Mouse (Mus musculus): ENCODE measurements around the gene Umps. TPM values are rescaled to one million over a fixed set of nuclear protein-coding genes. Genes with fewer than 3 reads are reported as not detected.

Gene Umps
- polyA plus RNA-seq, 1 experiment from 2014 or later, result 68.0 TPM

GRCm38 (mm10) chr16:33939133-33939531 lies 27.7 kb downstream of the Umps start:
- ATAC-seq, result no peak
- WGBS (ENCODE audit: insufficient replicate concordance), result 62% methylated on average over 2 of the region's 2 CpGs
- Histone ChIP-seq H3K27me3 (replicated peaks) (peaks cover 2% of the 10 kb centered on the region; the same call in 1 of the 2 replicates), H3K4me3 (no peak overlapping the region), H3K27ac (no peak overlapping the region), H3K4me2 (no peak overlapping the region), H3K4me1 (peaks cover 43% of the 10 kb centered on the region), H3K9ac (no peak overlapping the region), H3K9me3 (replicated peaks) (no peaks in the 10 kb centered on the region), H3K36me3 (no peaks in the 10 kb centered on the region; the same call in 1 of the 2 replicates)

- Histone ChIP-seq H3K4me2 (no peak overlapping the region), H3K27me3 (replicated peaks) (peaks cover 2% of the 10 kb centered on the region; the same call in 1 of the 2 replicates), H3K27ac (no peak overlapping the region), H3K9ac (no peak overlapping the region), H3K4me3 (no peak overlapping the region), H3K4me1 (peaks cover 46% of the 10 kb centered on the region), H3K36me3 (no peaks in the 10 kb centered on the region; the same call in 1 of the 2 replicates), H3K9me3 (replicated peaks) (no peaks in the 10 kb centered on the region)
- 54% methylated on average over 12 of the region's 12 CpGs for WGBS (ENCODE audit: insufficient replicate concordance)
- ATAC-seq, result no peak
These were observed 28.3 kb downstream of the Umps start for GRCm38 (mm10) chr16:33938311-33939132.

- Histone ChIP-seq H3K36me3 (no peaks in the 10 kb centered on the region; the same call in 1 of the 2 replicates), H3K9me3 (replicated peaks) (no peaks in the 10 kb centered on the region), H3K27ac (no peak overlapping the region), H3K4me1 (peaks cover 45% of the 10 kb centered on the region), H3K4me3 (no peak overlapping the region), H3K27me3 (replicated peaks) (peaks cover 2% of the 10 kb centered on the region; the same call in 1 of the 2 replicates), H3K9ac (no peak overlapping the region), H3K4me2 (no peak overlapping the region)
- 41% methylated on average over 8 of the region's 8 CpGs for WGBS (ENCODE audit: insufficient replicate concordance)
- ATAC-seq, result no peak
These were observed 29.3 kb downstream of the Umps start for GRCm38 (mm10) chr16:33937567-33937966.

GRCm38 (mm10) chr16:33936885-33937284 lies 30.0 kb downstream of the Umps start:
- Histone ChIP-seq H3K36me3 (no peaks in the 10 kb centered on the region; the same call in 1 of the 2 replicates), H3K27ac (no peak overlapping the region), H3K4me3 (no peak overlapping the region), H3K9me3 (replicated peaks) (no peaks in the 10 kb centered on the region), H3K9ac (no peak overlapping the region), H3K27me3 (replicated peaks) (peaks cover 2% of the 10 kb centered on the region), H3K4me1 (peaks cover 43% of the 10 kb centered on the region), H3K4me2 (no peak overlapping the region)
- 55% methylated on average over 4 of the region's 4 CpGs for WGBS (ENCODE audit: insufficient replicate concordance)
- ATAC-seq, result no peak

GRCm38 (mm10) chr16:33935407-33935785 lies 31.4 kb downstream of the Umps start:
- Histone ChIP-seq H3K9ac (no peak overlapping the region), H3K4me3 (no peak overlapping the region), H3K4me1 (peaks cover 35% of the 10 kb centered on the region), H3K4me2 (no peak overlapping the region), H3K36me3 (no peaks in the 10 kb centered on the region), H3K9me3 (replicated peaks) (no peaks in the 10 kb centered on the region), H3K27me3 (replicated peaks) (peaks cover 2% of the 10 kb centered on the region; the same call in 1 of the 2 replicates), H3K27ac (no peak overlapping the region)
- WGBS (ENCODE audit: insufficient replicate concordance), result 85% methylated on average over 6 of the region's 6 CpGs
- ATAC-seq, result no peak

- H3K9me3 ChIP-seq (replicated peaks), result no peaks in the 10 kb centered on the region
- no peaks in the 10 kb centered on the region for H3K36me3 ChIP-seq
- H3K4me3 ChIP-seq, result no peak overlapping the region
- H3K4me1 ChIP-seq, result peaks cover 35% of the 10 kb centered on the region
- no peak overlapping the region; the same call in 1 of the 2 replicates for H3K27ac ChIP-seq
- no peak for ATAC-seq
- WGBS (ENCODE audit: insufficient replicate concordance), result 48% methylated on average over 5 of the region's 5 CpGs
- H3K27me3 ChIP-seq (replicated peaks), result peaks cover 2% of the 10 kb centered on the region; the same call in 1 of the 2 replicates
- H3K9ac ChIP-seq, result no peak overlapping the region
- H3K4me2 ChIP-seq, result no peak overlapping the region
These were observed 32.0 kb downstream of the Umps start for GRCm38 (mm10) chr16:33934701-33935406.

- H3K4me1 ChIP-seq, result peaks cover 41% of the 10 kb centered on the region
- no peaks in the 10 kb centered on the region; the same call in 1 of the 2 replicates for H3K27me3 ChIP-seq (replicated peaks)
- no peak overlapping the region for H3K4me3 ChIP-seq
- H3K36me3 ChIP-seq, result no peaks in the 10 kb centered on the region
- WGBS (ENCODE audit: insufficient replicate concordance), result 80% methylated on average over 11 of the region's 11 CpGs
- no peak overlapping the region for H3K9ac ChIP-seq
- no peaks in the 10 kb centered on the region for H3K9me3 ChIP-seq (replicated peaks)
- ATAC-seq, result no peak
- no peak overlapping the region for H3K4me2 ChIP-seq
- no peak overlapping the region for H3K27ac ChIP-seq
These were observed 33.4 kb downstream of the Umps start for GRCm38 (mm10) chr16:33933411-33933810.

DNA sequence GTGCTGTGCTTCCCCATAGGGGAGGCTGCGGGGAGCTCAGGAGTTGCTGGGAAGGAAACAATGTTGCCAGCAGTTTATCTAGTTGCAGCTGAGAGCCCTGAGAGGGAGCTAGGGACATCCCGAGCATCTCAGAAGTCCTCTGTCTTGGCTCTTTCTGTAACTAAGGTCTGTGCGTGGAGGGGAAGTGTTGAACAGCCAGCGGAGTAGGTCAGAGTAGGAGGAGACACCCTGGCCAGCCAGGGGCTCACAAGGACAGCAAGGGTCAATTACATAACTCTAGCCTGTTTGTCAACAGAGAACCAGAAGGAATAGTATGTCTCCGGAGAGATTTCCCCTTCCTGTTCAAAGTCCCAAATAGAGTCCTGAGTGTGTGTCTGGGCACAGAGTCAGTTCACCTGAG lies 34.7 kb downstream of the Umps start:
- no peak overlapping the region for H3K27ac ChIP-seq
- H3K9ac ChIP-seq, result no peak overlapping the region
- no peaks in the 10 kb centered on the region for H3K9me3 ChIP-seq (replicated peaks)
- H3K27me3 ChIP-seq (replicated peaks), result no peaks in the 10 kb centered on the region; the same call in 1 of the 2 replicates
- H3K4me3 ChIP-seq, result no peak overlapping the region
- no peaks in the 10 kb centered on the region for H3K36me3 ChIP-seq
- ATAC-seq, result no peak
- peaks cover 35% of the 10 kb centered on the region for H3K4me1 ChIP-seq
- WGBS (ENCODE audit: insufficient replicate concordance), result 48% methylated on average over 5 of the region's 5 CpGs
- no peak overlapping the region for H3K4me2 ChIP-seq

- no peaks in the 10 kb centered on the region for H3K36me3 ChIP-seq
- H3K27me3 ChIP-seq (replicated peaks), result no peaks in the 10 kb centered on the region; the same call in 1 of the 2 replicates
- 50% methylated on average over 2 of the region's 2 CpGs for WGBS (ENCODE audit: insufficient replicate concordance)
- no peak for ATAC-seq
- no peaks in the 10 kb centered on the region for H3K9me3 ChIP-seq (replicated peaks)
- no peak overlapping the region for H3K4me2 ChIP-seq
- H3K9ac ChIP-seq, result no peak overlapping the region
- no peak overlapping the region for H3K4me3 ChIP-seq
- peaks cover 30% of the 10 kb centered on the region for H3K4me1 ChIP-seq
- no peak overlapping the region for H3K27ac ChIP-seq
These were observed 35.2 kb downstream of the Umps start for GRCm38 (mm10) chr16:33931682-33932081.

- no peak for ATAC-seq
- Histone ChIP-seq H3K9ac (no peak overlapping the region), H3K27ac (no peak overlapping the region), H3K27me3 (replicated peaks) (no peaks in the 10 kb centered on the region; the same call in 1 of the 2 replicates), H3K36me3 (no peaks in the 10 kb centered on the region; the same call in 1 of the 2 replicates), H3K4me1 (peaks cover 28% of the 10 kb centered on the region), H3K4me3 (no peak overlapping the region), H3K4me2 (no peak overlapping the region), H3K9me3 (replicated peaks) (no peaks in the 10 kb centered on the region)
- 61% methylated on average over 6 of the region's 6 CpGs for WGBS (ENCODE audit: insufficient replicate concordance)
These were observed 36.1 kb downstream of the Umps start for GRCm38 (mm10) chr16:33930785-33931184.

GRCm38 (mm10) chr16:33928788-33929462 lies 37.9 kb downstream of the Umps start:
- no peak overlapping the region for H3K27ac ChIP-seq
- H3K4me2 ChIP-seq, result no peak overlapping the region
- peaks cover 24% of the 10 kb centered on the region for H3K4me1 ChIP-seq
- H3K9me3 ChIP-seq (replicated peaks), result no peaks in the 10 kb centered on the region
- WGBS (ENCODE audit: insufficient replicate concordance), result 55% methylated on average over 9 of the region's 9 CpGs
- no peak overlapping the region for H3K9ac ChIP-seq
- no peak overlapping the region for H3K4me3 ChIP-seq
- H3K27me3 ChIP-seq (replicated peaks), result no peaks in the 10 kb centered on the region; the same call in 1 of the 2 replicates
- H3K36me3 ChIP-seq, result no peaks in the 10 kb centered on the region; the same call in 1 of the 2 replicates
- no peak for ATAC-seq

All from liver, embryonic 12.5 days (tissue).